Mouse (Mus musculus): ENCODE measurements around the gene Nop9. TPM values are rescaled to one million over a fixed set of nuclear protein-coding genes. Genes with fewer than 3 reads are reported as not detected.

The Nop9 gene
- total RNA-seq, 1 experiment from 2014 or later = 20.9 TPM

DNA sequence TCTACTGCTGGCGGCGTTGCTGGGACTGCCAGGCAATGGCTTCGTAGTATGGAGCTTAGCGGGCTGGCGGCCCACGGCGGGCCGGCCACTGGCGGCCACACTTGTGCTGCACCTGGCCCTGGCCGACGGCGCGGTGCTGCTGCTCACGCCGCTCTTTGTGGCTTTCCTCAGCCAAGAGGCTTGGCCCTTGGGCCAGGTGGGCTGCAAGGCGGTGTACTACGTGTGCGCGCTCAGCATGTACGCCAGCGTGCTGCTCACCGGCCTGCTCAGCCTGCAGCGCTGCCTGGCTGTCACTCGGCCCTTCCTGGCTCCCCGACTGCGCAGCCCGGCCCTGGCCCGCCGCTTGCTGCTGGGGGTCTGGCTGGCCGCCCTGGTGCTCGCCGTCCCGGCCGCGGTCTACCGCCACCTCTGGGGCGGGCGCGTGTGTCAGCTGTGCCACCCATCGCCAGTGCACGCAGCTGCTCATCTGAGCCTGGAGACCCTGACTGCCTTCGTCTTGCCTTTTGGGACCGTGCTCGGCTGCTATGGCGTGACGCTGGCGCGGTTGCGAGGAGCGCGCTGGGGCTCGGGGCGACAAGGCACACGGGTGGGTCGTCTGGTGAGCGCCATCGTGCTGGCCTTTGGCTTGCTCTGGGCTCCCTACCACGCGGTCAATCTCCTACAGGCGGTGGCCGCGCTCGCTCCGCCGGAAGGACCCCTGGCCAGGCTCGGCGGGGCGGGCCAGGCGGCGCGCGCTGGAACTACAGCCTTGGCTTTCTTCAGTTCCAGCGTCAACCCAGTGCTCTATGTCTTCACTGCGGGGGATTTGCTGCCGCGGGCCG, 16.7 kb downstream of the Nop9 start:
- peak in 1 of 2 experiments; percentile 14; a peak in 1 of 4 replicates for ATAC-seq (replicated peaks in 1 of 2; ENCODE audit: insufficient read depth in 1 of 2, low FRiP score in 2 of 2, low TSS enrichment in 1 of 2, low read depth in 1 of 2, poor library complexity in 2 of 2, severe bottlenecking in 2 of 2)

DNA sequence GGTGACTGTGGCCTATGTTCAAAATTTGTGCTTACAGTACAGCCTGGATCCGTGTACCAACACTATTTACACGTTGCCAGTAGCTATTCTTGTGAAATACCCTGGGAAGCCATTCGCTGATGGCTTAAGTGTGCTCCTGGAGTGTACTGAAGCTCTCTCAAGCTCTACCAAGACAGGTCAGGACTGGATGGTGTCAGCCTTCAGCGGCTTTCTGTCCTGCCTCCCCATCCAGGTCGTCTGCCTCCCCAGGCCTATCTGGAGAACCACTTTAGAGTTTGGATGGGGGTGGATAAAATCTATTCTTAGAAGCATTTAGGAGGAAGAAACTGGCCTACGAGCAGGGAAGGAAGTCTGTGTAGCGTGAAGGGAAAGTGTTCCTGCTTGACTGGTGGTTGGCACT, 17.7 kb downstream of the Nop9 start:
- no peak for ATAC-seq (replicated peaks in 1 of 2; ENCODE audit: insufficient read depth in 1 of 2, low FRiP score in 2 of 2, low TSS enrichment in 1 of 2, low read depth in 1 of 2, poor library complexity in 2 of 2, severe bottlenecking in 2 of 2)

DNA sequence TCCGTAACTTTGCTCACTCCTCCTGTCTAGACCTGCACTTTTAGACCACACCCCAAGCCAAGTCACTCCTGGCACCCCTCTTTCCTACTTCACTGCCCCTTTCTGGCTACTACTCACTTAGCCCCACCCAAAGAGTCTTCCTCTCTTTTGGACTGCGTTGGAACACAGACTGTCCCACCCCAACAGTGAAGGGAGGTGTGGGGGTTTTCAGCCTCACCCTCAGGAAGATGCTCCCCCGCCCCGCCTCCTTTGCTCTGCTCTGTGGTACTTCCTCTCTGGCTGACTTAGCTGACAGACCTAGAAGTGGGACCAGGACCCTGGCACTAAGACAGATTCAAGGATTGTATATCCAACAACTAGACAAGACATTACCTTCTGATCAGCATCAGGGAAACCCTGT, 20.2 kb downstream of the Nop9 start, which contains the start of gene Ltb4r1:
Gene Ltb4r1, plus strand, starts transcription at position 267 of the 400 bp plus-strand sequence.
- ATAC-seq (replicated peaks in 1 of 2; ENCODE audit: insufficient read depth in 1 of 2, low FRiP score in 2 of 2, low TSS enrichment in 1 of 2, low read depth in 1 of 2, poor library complexity in 2 of 2, severe bottlenecking in 2 of 2) = peak in 1 of 2 experiments; percentile 19; a peak in 2 of 4 replicates

DNA sequence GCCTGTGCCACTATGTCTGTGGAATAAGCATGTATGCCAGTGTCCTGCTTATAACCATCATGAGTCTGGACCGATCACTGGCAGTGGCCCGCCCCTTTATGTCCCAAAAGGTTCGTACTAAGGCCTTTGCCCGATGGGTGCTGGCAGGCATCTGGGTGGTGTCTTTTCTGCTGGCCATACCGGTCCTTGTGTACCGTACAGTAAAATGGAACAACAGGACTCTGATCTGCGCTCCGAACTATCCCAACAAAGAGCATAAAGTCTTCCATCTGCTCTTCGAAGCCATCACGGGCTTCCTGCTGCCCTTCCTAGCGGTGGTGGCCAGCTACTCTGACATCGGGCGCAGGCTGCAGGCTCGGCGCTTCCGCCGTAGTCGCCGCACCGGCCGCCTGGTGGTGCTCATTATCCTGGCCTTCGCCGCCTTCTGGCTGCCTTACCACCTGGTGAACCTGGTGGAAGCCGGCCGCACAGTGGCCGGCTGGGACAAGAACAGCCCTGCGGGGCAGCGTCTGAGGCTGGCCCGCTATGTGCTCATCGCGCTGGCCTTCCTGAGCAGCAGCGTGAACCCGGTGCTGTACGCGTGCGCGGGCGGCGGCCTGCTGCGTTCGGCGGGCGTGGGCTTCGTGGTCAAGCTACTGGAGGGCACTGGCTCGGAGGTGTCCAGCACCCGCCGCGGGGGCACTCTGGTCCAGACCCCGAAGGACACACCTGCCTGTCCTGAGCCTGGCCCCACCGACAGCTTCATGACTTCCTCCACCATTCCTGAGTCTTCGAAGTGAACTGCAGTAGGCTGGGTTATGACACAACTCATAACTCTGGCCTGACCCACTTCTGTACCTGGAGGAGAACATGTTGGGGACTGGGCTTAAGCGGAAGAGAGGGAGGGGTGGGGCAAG, 22.3 kb downstream of the Nop9 start:
- ATAC-seq (replicated peaks in 1 of 2; ENCODE audit: insufficient read depth in 1 of 2, low FRiP score in 2 of 2, low TSS enrichment in 1 of 2, low read depth in 1 of 2, poor library complexity in 2 of 2, severe bottlenecking in 2 of 2) = peak; percentile 25 to 49; a peak in 3 of 4 replicates

DNA sequence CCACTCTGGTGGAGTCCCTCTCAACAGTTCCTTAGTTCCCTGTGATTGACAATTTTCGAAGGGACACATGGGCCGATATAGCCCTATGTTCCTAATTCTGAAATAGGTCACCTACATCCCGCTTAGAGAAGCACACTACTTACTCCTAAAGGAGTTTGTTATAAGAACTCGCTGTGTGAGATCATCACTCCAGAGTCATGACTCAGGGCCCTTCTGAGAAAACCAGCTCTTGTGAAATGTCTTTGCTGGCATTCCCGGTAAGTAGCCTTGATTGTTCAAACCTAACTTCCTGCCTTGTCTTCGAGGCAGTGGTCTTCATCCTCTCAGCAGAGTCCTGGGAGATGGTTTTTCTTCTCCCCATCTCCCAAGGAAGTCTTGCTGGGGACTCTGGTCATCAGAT, 23.1 kb downstream of the Nop9 start:
- no peak for ATAC-seq (replicated peaks in 1 of 2; ENCODE audit: insufficient read depth in 1 of 2, low FRiP score in 2 of 2, low TSS enrichment in 1 of 2, low read depth in 1 of 2, poor library complexity in 2 of 2, severe bottlenecking in 2 of 2)

DNA sequence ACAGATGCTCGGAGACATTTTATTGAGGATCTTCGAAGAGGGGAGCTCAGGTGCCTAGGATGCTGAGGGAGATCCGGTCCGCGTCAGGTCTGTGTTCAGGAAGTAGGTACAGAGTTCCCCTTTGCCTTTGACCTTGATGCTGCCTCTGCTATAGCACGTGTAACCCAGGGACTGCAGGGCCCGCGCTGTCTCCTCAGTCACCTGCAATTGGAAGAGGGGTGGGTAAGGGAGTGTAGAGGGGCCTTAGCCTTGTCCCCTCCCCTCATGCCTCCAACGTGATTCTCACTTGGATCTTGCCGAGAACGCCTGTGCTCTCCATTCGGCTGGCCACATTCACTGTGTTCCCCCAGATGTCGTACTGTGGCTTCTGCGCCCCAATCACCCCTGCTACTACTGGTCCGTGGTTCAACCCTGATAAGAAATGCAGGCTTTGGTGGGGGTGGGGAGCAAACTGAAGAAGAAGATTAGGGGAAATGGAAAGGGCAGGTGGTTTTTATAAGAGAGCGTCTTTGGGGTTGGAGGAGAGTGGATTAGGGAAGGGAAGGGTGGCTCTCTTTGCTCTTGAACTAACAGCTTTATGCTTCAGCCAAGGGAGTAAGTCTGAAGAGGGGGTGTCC, 23.7 kb downstream of the Nop9 start:
- no peak for ATAC-seq (replicated peaks in 1 of 2; ENCODE audit: insufficient read depth in 1 of 2, low FRiP score in 2 of 2, low TSS enrichment in 1 of 2, low read depth in 1 of 2, poor library complexity in 2 of 2, severe bottlenecking in 2 of 2)

DNA sequence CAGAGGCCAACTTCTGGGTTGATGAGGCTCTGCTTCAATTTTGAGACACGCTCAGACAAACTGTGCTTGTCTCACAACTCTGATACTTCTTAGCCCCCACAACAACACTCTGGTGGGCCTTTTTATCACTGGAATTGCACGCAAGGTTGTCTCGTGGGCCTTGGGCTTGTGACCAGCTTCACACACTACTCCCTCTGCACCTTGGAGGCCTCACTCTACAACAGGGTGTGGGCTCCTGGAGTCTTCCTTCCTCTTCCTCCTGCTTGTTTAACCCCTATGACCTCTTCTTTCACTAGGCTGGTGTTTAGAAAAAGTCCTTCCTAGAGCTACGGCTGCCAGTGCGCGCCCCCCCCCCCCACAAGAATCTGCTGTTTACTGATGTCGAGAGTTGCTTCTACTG, 31.2 kb downstream of the Nop9 start:
- ATAC-seq (replicated peaks in 1 of 2; ENCODE audit: insufficient read depth in 1 of 2, low FRiP score in 2 of 2, low TSS enrichment in 1 of 2, low read depth in 1 of 2, poor library complexity in 2 of 2, severe bottlenecking in 2 of 2) = no peak

DNA sequence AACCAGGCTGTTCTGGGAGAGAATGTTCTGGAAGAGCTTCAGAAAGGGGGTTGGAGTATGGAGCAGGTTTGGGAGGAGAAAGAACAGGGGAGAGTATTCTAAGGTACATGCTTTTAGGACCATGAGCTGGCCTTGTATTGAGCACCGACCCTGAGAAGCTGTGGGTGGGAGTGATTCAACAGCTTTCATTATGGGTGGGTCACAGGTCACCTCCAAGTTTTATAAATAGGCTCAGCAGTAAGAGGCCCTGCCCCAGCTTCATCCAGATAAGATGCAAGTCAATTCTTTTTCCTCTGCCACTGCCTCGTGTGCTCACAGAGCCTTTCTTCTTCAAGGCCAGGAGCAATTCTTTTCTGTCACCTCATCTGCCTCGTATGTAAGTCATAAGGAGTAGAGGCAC, 31.7 kb downstream of the Nop9 start:
- ATAC-seq (replicated peaks in 1 of 2; ENCODE audit: insufficient read depth in 1 of 2, low FRiP score in 2 of 2, low TSS enrichment in 1 of 2, low read depth in 1 of 2, poor library complexity in 2 of 2, severe bottlenecking in 2 of 2) = no peak

DNA sequence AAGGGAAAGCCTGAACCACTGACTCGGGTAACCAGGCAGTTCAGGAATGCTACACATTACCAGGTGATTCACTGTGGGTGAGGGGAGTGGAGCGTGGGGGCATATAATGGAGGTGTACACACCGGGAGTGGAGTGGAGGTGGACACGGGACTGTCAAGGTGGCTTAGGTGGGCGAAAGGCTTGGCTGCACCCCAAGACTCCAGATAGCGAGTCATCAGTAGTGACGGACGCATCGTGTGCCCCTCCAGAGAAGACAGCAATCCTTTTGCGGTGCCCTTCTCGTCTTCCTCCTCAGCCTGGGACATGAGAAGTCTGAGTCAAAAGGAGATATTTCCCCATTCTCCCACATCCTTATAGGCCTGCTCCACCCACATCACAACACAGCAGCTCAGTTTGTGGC, 32.3 kb downstream of the Nop9 start:
- ATAC-seq (replicated peaks in 1 of 2; ENCODE audit: insufficient read depth in 1 of 2, low FRiP score in 2 of 2, low TSS enrichment in 1 of 2, low read depth in 1 of 2, poor library complexity in 2 of 2, severe bottlenecking in 2 of 2) = no peak

DNA sequence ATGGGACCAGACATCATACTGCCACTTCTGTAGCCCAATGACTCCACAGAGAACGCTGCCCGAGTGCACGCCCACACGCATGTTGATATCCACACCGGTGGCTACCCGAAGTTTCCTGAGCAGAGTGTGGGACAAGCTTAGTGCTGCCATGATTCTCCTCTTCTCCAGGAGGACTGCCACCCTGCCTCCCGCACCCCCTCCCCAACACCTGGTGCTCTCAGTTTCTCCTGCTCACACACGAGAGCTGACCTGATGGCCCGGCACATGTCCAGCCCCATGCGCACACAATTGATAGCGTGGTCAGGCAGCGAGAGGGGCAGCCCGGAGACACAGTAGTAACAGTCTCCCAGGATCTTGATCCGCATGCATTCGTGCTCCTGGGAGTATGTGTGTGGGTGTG, 33.2 kb downstream of the Nop9 start:
- no peak for ATAC-seq (replicated peaks in 1 of 2; ENCODE audit: insufficient read depth in 1 of 2, low FRiP score in 2 of 2, low TSS enrichment in 1 of 2, low read depth in 1 of 2, poor library complexity in 2 of 2, severe bottlenecking in 2 of 2)

DNA sequence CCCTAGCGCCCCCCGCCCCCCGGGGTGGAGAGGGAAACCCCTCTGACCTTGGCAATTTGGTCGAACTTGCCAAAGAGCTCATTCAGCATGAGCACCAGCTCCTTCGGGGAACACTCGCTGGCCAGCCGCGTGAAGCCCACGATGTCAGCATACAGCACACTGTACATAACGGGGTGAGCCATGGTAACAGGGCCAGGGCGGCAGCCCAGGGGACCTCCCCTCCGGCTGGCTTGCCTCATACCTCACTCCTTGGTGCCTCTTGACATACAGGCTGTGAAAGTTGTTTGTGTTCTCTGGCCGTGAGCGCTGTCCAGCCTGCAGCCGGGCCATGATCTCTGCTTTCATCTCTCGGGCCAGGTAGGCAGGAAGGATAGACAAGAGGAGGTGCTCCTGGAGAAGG, 34.2 kb downstream of the Nop9 start:
- ATAC-seq (replicated peaks in 1 of 2; ENCODE audit: insufficient read depth in 1 of 2, low FRiP score in 2 of 2, low TSS enrichment in 1 of 2, low read depth in 1 of 2, poor library complexity in 2 of 2, severe bottlenecking in 2 of 2) = no peak

DNA sequence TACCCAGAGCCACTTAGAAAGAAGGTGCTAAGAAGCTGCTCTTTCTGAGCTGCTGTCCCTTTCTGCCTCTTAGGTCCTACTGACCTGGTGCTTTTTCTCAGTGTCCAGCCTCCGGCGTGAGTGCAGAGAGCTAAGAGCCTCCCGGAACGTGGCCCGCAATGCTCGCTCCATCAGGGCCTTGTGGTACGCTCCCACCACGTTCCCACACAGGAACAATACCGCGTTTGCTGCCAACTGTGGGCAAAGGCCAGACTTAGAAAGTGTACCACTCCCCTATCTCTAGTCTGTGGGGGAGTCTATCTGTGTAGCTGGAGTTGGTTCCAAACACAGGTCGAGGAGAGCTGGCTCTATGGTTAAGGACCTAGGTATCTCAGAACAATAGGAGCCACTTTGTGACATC, 35.2 kb downstream of the Nop9 start:
- no peak for ATAC-seq (replicated peaks in 1 of 2; ENCODE audit: insufficient read depth in 1 of 2, low FRiP score in 2 of 2, low TSS enrichment in 1 of 2, low read depth in 1 of 2, poor library complexity in 2 of 2, severe bottlenecking in 2 of 2)

DNA sequence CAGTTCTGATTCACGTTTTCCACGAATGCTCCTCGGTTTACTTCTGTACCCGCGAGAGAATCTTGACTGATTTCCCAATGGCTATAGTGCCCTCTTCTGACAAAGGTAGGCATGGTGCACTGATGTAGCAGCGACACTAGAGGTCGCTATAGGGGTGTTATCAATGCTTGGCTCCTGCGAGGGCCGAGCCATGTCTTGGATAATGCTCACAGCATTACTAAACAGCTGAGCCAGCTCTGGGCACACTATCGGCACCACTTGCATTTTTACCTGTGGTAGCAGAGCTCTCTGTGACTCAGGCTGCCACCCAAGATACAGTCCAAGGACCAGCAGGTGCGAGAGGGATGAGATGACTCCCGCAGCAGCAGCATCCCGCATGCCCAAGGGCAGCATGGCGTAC, 35.8 kb downstream of the Nop9 start:
- ATAC-seq (replicated peaks in 1 of 2; ENCODE audit: insufficient read depth in 1 of 2, low FRiP score in 2 of 2, low TSS enrichment in 1 of 2, low read depth in 1 of 2, poor library complexity in 2 of 2, severe bottlenecking in 2 of 2) = peak; percentile 85 to 87

DNA sequence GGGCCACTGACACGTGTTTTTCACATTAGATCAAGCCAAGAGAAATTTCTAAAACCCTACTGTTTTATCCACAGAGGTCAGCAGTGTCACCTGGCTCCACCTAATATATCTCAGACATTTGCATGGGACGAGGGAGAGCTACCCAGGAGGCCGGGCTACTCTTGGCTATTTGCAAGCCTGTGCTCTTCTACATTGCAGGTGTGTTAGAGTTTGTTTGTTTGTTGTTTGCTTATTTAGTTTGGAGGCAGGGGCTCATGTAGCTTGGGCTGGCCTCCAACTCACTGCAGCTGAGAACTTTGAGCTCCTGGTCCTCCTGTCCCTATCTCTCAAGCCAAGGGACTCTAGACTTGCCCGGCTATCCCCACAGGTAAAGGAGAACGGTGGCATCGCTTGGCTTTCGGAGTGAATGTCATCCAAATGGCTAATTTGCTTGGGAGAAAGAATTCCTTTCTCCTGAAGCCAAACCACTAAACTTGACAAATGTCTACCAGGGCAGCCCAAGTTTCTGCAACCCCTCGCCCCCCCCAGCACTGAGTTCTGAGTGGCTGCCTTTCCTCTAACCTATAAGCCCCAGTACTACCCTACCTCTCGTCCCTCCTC, 37.0 kb downstream of the Nop9 start:
- no peak for ATAC-seq (replicated peaks in 1 of 2; ENCODE audit: insufficient read depth in 1 of 2, low FRiP score in 2 of 2, low TSS enrichment in 1 of 2, low read depth in 1 of 2, poor library complexity in 2 of 2, severe bottlenecking in 2 of 2)

DNA sequence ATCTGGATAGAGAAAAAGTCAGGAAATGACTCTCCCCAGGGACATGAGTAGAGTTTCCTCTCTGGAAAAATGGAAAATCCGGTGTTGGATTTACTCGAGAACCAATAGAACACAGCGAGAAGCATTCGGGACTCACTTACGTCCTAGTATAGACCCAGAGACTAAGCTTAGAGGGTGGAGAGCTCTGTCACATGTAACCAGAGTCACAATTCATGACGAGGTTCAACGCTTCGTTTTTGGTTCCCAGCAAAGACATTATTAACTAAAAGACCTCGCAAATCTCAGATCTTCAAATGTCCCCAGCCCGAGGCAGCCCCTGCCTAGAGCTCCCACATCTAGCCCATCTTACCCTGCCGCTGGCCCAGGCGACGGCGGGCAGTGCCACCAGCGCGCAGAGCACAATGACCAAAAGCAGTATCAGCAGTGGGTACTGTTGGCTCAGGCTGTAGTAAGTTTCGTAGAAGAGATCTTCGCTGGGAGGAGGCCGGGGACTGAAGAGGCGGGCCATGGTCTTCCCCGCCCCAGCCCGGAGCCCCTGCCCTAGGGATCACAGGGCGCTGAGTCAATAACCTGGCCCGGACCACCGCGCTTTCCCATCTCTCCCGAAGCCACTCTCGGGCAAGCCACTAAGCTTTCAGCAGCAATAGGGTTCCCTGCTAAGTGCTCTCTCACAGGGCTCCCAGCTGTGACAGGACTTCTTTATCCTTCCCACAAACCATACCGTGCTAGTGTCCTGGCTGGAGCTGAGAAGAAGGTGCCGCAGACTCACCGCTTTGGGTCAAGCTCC, 37.9 kb downstream of the Nop9 start:
- no peak for ATAC-seq (replicated peaks in 1 of 2; ENCODE audit: insufficient read depth in 1 of 2, low FRiP score in 2 of 2, low TSS enrichment in 1 of 2, low read depth in 1 of 2, poor library complexity in 2 of 2, severe bottlenecking in 2 of 2)

DNA sequence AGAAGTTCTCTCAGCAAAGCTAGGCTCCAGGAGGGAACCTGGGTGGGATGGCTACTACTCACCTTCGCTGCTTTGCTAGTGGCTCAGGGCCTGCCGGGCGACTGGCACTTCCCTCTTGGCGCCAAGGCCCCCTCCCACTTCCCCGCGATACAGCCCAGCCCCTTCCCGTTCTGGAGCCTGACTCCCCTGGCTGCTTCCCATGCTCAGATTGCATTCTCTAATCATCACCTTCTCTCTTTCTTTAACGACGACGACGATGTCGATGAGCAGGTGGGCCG, 38.4 kb downstream of the Nop9 start, which contains the start of gene Adcy4:
Gene Adcy4, minus strand, starts transcription at position 138 of the 278 bp plus-strand sequence.
- no peak for ATAC-seq (replicated peaks in 1 of 2; ENCODE audit: insufficient read depth in 1 of 2, low FRiP score in 2 of 2, low TSS enrichment in 1 of 2, low read depth in 1 of 2, poor library complexity in 2 of 2, severe bottlenecking in 2 of 2)

DNA sequence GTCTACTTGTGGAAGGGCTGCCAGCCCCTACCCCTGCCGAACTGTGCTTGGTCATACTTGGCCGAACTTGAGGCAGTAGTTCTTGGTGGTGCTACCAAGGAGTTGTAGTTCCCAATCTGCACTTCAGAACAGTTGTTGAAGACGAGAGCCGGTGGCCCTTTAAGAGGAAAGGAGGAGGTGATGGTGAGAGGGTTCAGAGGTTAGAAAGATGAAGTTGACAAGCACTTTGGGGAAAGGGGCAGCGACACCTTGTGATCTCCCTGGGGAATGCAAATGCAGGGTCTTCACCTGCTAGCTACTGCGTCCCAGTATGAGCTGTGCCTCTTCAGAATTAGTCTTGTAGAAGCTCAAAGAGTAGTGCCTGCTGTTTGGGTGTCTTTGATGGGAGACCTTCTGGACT, 39.7 kb downstream of the Nop9 start:
- ATAC-seq (replicated peaks in 1 of 2; ENCODE audit: insufficient read depth in 1 of 2, low FRiP score in 2 of 2, low TSS enrichment in 1 of 2, low read depth in 1 of 2, poor library complexity in 2 of 2, severe bottlenecking in 2 of 2) = no peak

All from hematopoietic stem cell, adult 5-6 weeks (primary cell).